8 mouse cellular contexts compared by ENCODE assay signal in the genomic region with DNA sequence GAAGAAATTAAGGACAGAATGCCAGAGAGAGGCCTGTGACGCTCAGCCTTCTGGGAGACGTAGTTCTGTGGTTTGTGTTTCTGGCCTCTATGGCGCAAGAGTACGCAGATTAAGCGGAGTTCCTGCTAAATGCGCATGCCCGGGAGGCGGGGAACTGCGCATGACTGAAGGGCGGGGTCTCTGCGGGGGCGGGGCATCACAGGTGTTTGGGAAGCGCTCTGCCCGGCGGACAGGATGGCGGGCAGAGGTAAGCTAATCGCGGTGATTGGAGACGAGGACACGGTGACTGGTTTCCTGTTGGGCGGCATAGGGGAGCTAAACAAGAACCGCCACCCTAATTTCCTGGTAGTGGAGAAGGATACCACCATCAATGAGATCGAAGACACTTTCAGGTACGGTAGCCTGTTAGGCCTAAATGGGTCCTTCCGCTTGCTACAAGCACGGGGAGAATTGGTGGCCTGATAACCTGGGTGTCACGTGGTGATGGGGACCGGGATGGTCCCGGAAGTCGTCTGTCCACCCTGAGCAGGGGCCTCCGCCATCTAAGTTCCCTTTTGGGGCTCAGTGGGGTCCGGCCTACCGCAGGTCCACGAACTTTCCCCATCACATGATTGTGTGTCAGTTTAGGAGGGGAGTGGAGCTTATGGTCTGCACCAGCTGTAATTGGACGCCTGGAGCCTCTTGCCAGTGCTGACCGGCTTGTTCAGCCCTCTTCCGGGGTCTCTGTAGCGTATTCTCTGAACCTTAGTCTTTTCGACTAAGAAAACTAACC. TPM values are rescaled to one million over a fixed set of nuclear protein-coding genes. Genes with fewer than 3 reads are reported as not detected.
DNase-seq lines count a peak whose midpoint lies in the region; ATAC-seq and TF ChIP-seq lines count a peak whose summit lies in the region.

A gene (plus strand): TSS at position 136 of the 772 bp plus-strand sequence.

- intact Hi-C loops in heart, adult 2 months (cut with DNase I) = loop anchor here (2.0 kb wide), 1 partner anchor 23 kb away; no protein-coding TSS in a partner anchor

- TF ChIP-seq EP300 in heart, adult 2 months (IDR thresholded peaks at IDR 0.05; ENCODE audit: insufficient read depth, low read depth, low read length) = no peak

- H3K4me3 ChIP-seq in embryonic facial prominence, embryonic 14.5 days (ENCODE audit: low read depth, low read length) = peak within 1 kb of the TSS; percentile 60
- H3K4me3 ChIP-seq in heart, adult 2 months = peak within 1 kb of the TSS; percentile 94
- peak within 1 kb of the TSS; percentile 75 for H3K4me3 ChIP-seq in limb, embryonic 13.5 days
- peak within 1 kb of the TSS; percentile 65 for H3K4me3 ChIP-seq in midbrain, embryonic 16.5 days (ENCODE audit: low read depth, low read length)

- DNase-seq in 3T3-L1 (ENCODE audit: low read depth, low spot score) = peak; percentile 98
- DNase-seq in adrenal gland, postnatal 4 days (ENCODE audit: low spot score in 2 of 2) = peak; percentile 75 to 87
- peak; percentile 98 for DNase-seq in embryonic facial prominence, embryonic 14.5 days (ENCODE audit: low spot score)
- DNase-seq in heart, adult 2 months = peak; percentile 89 to 91
- peak; percentile 93 to 94 for DNase-seq in kidney, adult 8-10 months
- DNase-seq in spleen, postnatal 10 days (ENCODE audit: low spot score in 2 of 2) = peak; percentile 85 to 94

- peak; percentile 96 for ATAC-seq in embryonic facial prominence, embryonic 14.5 days (ENCODE audit: low read depth)
- peak; percentile 94 for ATAC-seq in limb, embryonic 13.5 days (ENCODE audit: low FRiP score, low read depth)
- peak; percentile 97 for ATAC-seq in midbrain, embryonic 16.5 days

- peaks cover 9% of the 10 kb centered on the region for H3K4me1 ChIP-seq in embryonic facial prominence, embryonic 14.5 days (ENCODE audit: control insufficient read depth, insufficient read depth, low read length)
- H3K4me1 ChIP-seq in heart, adult 2 months (ENCODE audit: control insufficient read depth, insufficient read depth, low read length) = no peaks in the 10 kb centered on the region; the same call in 1 of the 2 replicates
- H3K4me1 ChIP-seq in limb, embryonic 13.5 days = peaks cover 10% of the 10 kb centered on the region
- H3K4me1 ChIP-seq in midbrain, embryonic 16.5 days (ENCODE audit: control insufficient read depth, insufficient read depth, low read length) = peaks cover 9% of the 10 kb centered on the region

- H3K9me3 ChIP-seq in embryonic facial prominence, embryonic 14.5 days (ENCODE audit: control insufficient read depth, low read length) = no peaks in the 10 kb centered on the region
- no peaks in the 10 kb centered on the region for H3K9me3 ChIP-seq in limb, embryonic 13.5 days
- H3K9me3 ChIP-seq in midbrain, embryonic 16.5 days (replicated peaks; ENCODE audit: control insufficient read depth, low read length, poor library complexity, severe bottlenecking) = no peaks in the 10 kb centered on the region

- TF ChIP-seq POLR2A in heart, adult 2 months (IDR thresholded peaks at IDR 0.05; ENCODE audit: insufficient read depth, low read depth, low read length) = 0 out of 2 replicates have a peak, but pooled peaks have one; percentile 50

- no peak within 1 kb of the TSS; the same call in 1 of the 2 replicates for H3K27ac ChIP-seq in embryonic facial prominence, embryonic 14.5 days (replicated peaks; ENCODE audit: low read depth, low read length)
- peak within 1 kb of the TSS; percentile 68 for H3K27ac ChIP-seq in heart, adult 2 months
- H3K27ac ChIP-seq in limb, embryonic 13.5 days = peak within 1 kb of the TSS; percentile 8; the same call in 1 of the 2 replicates
- H3K27ac ChIP-seq in midbrain, embryonic 16.5 days (ENCODE audit: low read length) = peak within 1 kb of the TSS; percentile 85

- no peaks in the 10 kb centered on the region for H3K79me2 ChIP-seq in heart, adult 2 months (replicated peaks; ENCODE audit: control insufficient read depth, insufficient read depth, low read length)

- peak within 1 kb of the TSS; percentile 68 for H3K9ac ChIP-seq in embryonic facial prominence, embryonic 14.5 days (ENCODE audit: low read depth, low read length)
- peak within 1 kb of the TSS; percentile 69 for H3K9ac ChIP-seq in heart, adult 2 months (ENCODE audit: low read depth, low read length)
- peak within 1 kb of the TSS; percentile 79 for H3K9ac ChIP-seq in limb, embryonic 13.5 days
- peak within 1 kb of the TSS; percentile 74 for H3K9ac ChIP-seq in midbrain, embryonic 16.5 days (ENCODE audit: low read depth, low read length)

- peak within 1 kb of the TSS; percentile 72 for H3K4me2 ChIP-seq in embryonic facial prominence, embryonic 14.5 days (ENCODE audit: low read depth, low read length)
- H3K4me2 ChIP-seq in limb, embryonic 13.5 days (replicated peaks) = peak within 1 kb of the TSS; percentile 85
- peak within 1 kb of the TSS; percentile 69 for H3K4me2 ChIP-seq in midbrain, embryonic 16.5 days (ENCODE audit: low read length)

- no peak for TF ChIP-seq CTCF in heart, adult 2 months (IDR thresholded peaks at IDR 0.05)

- WGBS in embryonic facial prominence, embryonic 14.5 days = under 1% methylated on average over 39 of the region's 39 CpGs
- WGBS in heart, adult 2 months = under 1% methylated on average over 39 of the region's 39 CpGs
- WGBS in limb, embryonic 13.5 days = under 1% methylated on average over 39 of the region's 39 CpGs
- under 1% methylated on average over 39 of the region's 39 CpGs for WGBS in midbrain, embryonic 16.5 days

- peaks cover 15% of the 10 kb centered on the region for H3K36me3 ChIP-seq in embryonic facial prominence, embryonic 14.5 days (ENCODE audit: control insufficient read depth, insufficient read depth, low read length)
- H3K36me3 ChIP-seq in heart, adult 2 months (ENCODE audit: control insufficient read depth, insufficient read depth, low read length) = no peaks in the 10 kb centered on the region
- H3K36me3 ChIP-seq in limb, embryonic 13.5 days = peaks cover 20% of the 10 kb centered on the region
- H3K36me3 ChIP-seq in midbrain, embryonic 16.5 days (ENCODE audit: control insufficient read depth, insufficient read depth, low read length) = peaks cover 21% of the 10 kb centered on the region

- no peaks in the 10 kb centered on the region for H3K27me3 ChIP-seq in embryonic facial prominence, embryonic 14.5 days (replicated peaks; ENCODE audit: control insufficient read depth, insufficient read depth, low read length)
- H3K27me3 ChIP-seq in heart, adult 2 months (ENCODE audit: control insufficient read depth, insufficient read depth, low read length) = no peaks in the 10 kb centered on the region
- no peaks in the 10 kb centered on the region for H3K27me3 ChIP-seq in limb, embryonic 13.5 days
- H3K27me3 ChIP-seq in midbrain, embryonic 16.5 days (ENCODE audit: control insufficient read depth, insufficient read depth, low read depth, low read length) = no peaks in the 10 kb centered on the region

RNA-seq across cellular contexts. Expression of the gene that starts here (rescaled TPM):
- total RNA-seq in adrenal gland, postnatal 4 days (2021) = 100 to 1,000 TPM; 174 to 181 TPM
- 213 and 215 TPM in 2 replicates for polyA plus RNA-seq in embryonic facial prominence, embryonic 14.5 days (2014; fragmentation: Nextera tagmentation; extraction: Ambion mirVana)
- total RNA-seq in heart, adult 2 months (2021) = 100 to 1,000 TPM; 109 to 125 TPM
- 186 and 208 TPM in 2 replicates for polyA plus RNA-seq in heart, adult 2 months (2012; rRNA removed)
- polyA plus RNA-seq in limb, embryonic 13.5 days (2015; fragmentation: Nextera tagmentation; extraction: Ambion mirVana) = 222 and 234 TPM in 2 replicates
- polyA plus RNA-seq in midbrain, embryonic 16.5 days (2015; fragmentation: Nextera tagmentation; extraction: Ambion mirVana) = 311 and 340 TPM in 2 replicates
